In the genomic region with DNA sequence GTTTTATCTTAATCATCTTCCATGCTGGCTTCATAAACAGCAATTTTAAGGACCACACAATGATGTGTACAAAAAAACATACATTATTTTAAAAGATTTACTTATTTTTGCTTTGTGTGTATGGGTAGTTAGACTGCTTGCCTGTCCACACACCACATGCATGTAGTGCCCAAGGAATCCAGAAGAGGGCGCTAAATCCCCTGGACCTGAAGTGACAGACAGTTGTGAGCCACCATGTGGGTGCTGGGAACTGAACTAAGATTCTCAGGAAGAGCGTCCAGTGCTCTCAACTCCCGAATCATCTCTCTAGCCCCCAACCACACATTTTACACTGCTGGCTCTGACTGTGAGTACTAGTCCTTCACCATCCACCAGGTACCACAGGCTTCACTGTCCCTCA, we compare ENCODE assay signal across 25 mouse cellular contexts. TPM values are rescaled to one million over a fixed set of nuclear protein-coding genes. Genes with fewer than 3 reads are reported as not detected.
DNase-seq lines count a peak whose midpoint lies in the region; ATAC-seq and TF ChIP-seq lines count a peak whose summit lies in the region.
"Had no signal": no experiment of that assay in that cellular context is flagged by ENCODE, and none has a peak within 500 bp of the region (broad histone marks: within the 10 kb centered on the region; RNA-seq: fewer than 3 reads in every experiment).

No protein-coding gene starts in this region.

- no peaks in the 10 kb centered on the region for H3K9me3 ChIP-seq in forebrain, embryonic 11.5 days (ENCODE audit: control insufficient read depth, low read length)
- H3K9me3 ChIP-seq in forebrain, embryonic 12.5 days = no peaks in the 10 kb centered on the region
- H3K9me3 ChIP-seq in liver, embryonic 14.5 days (ENCODE audit: control insufficient read depth, low read length) = no peaks in the 10 kb centered on the region
- no peaks in the 10 kb centered on the region for H3K9me3 ChIP-seq in liver, embryonic 12.5 days (replicated peaks)
- H3K9me3 ChIP-seq in CH12.LX (replicated peaks; ENCODE audit: low read length) = no peaks in the 10 kb centered on the region
- H3K9me3 ChIP-seq: embryonic facial prominence, embryonic 15.5 days; forebrain, embryonic 10.5 days; heart, embryonic 13.5 days; hindbrain, embryonic 15.5 days; limb, embryonic 15.5 days; neural tube, embryonic 12.5 days had no signal

- no peak overlapping the region for H3K27ac ChIP-seq in forebrain, embryonic 11.5 days (ENCODE audit: low read depth, low read length)
- no peak overlapping the region for H3K27ac ChIP-seq in forebrain, embryonic 12.5 days
- no peak overlapping the region for H3K27ac ChIP-seq in liver, embryonic 14.5 days
- H3K27ac ChIP-seq in liver, embryonic 12.5 days = no peak overlapping the region
- no peak overlapping the region for H3K27ac ChIP-seq in CH12.LX (ENCODE audit: insufficient read depth, low read depth)
- H3K27ac ChIP-seq: embryonic facial prominence, embryonic 15.5 days; forebrain, embryonic 10.5 days; heart, embryonic 13.5 days; hindbrain, embryonic 15.5 days; limb, embryonic 15.5 days; neural tube, embryonic 12.5 days had no signal

- no peaks in the 10 kb centered on the region for H3K27me3 ChIP-seq in forebrain, embryonic 11.5 days (ENCODE audit: control insufficient read depth, insufficient read depth, low read length)
- no peaks in the 10 kb centered on the region for H3K27me3 ChIP-seq in forebrain, embryonic 12.5 days
- H3K27me3 ChIP-seq in liver, embryonic 14.5 days (ENCODE audit: control insufficient read depth, insufficient read depth, low read length) = no peaks in the 10 kb centered on the region
- no peaks in the 10 kb centered on the region for H3K27me3 ChIP-seq in liver, embryonic 12.5 days (replicated peaks)
- no peaks in the 10 kb centered on the region for H3K27me3 ChIP-seq in CH12.LX (replicated peaks)
- H3K27me3 ChIP-seq: embryonic facial prominence, embryonic 15.5 days; heart, embryonic 13.5 days; limb, embryonic 15.5 days; neural tube, embryonic 12.5 days had no signal

- TF ChIP-seq EP300 in liver, embryonic 14.5 days (IDR thresholded peaks at IDR 0.05; ENCODE audit: low read depth) = no peak
- TF ChIP-seq EP300 in CH12.LX (IDR thresholded peaks at IDR 0.05; ENCODE audit: low read length) = no peak

- TF ChIP-seq RAD21 in CH12.LX (IDR thresholded peaks at IDR 0.05; ENCODE audit: low read depth, low read length) = no peak

- TF ChIP-seq CTCF in liver, embryonic 14.5 days (IDR thresholded peaks at IDR 0.05; ENCODE audit: low read depth) = peak; percentile 47
- 0 out of 4 replicates have a peak, but pooled peaks have one; percentile 1 to 23 for TF ChIP-seq CTCF in CH12.LX (conservative IDR thresholded peaks at IDR 0.05 in 1 of 2, IDR thresholded peaks at IDR 0.05 in 1 of 2; ENCODE audit: low read depth in 2 of 2, low read length in 2 of 2)

- ATAC-seq in forebrain, embryonic 11.5 days (replicated peaks; ENCODE audit: low FRiP score) = no peak
- no peak for ATAC-seq in forebrain, embryonic 12.5 days (ENCODE audit: low FRiP score)
- no peak for ATAC-seq in liver, embryonic 14.5 days (ENCODE audit: insufficient read depth)
- ATAC-seq in liver, embryonic 12.5 days = no peak
- ATAC-seq: intestine, postnatal 0 days had no signal

- no peak overlapping the region for H3K9ac ChIP-seq in forebrain, embryonic 11.5 days (ENCODE audit: low read length)
- H3K9ac ChIP-seq in forebrain, embryonic 12.5 days = no peak overlapping the region
- H3K9ac ChIP-seq in liver, embryonic 14.5 days (replicated peaks) = no peak overlapping the region
- H3K9ac ChIP-seq in liver, embryonic 12.5 days = no peak overlapping the region
- no peak overlapping the region for H3K9ac ChIP-seq in CH12.LX (ENCODE audit: insufficient read depth, low read depth)
- H3K9ac ChIP-seq: embryonic facial prominence, embryonic 15.5 days; heart, embryonic 13.5 days; hindbrain, embryonic 15.5 days; limb, embryonic 15.5 days; neural tube, embryonic 12.5 days had no signal

- TF ChIP-seq POLR2A in CH12.LX (IDR thresholded peaks at IDR 0.05; ENCODE audit: low read depth, low read length) = no peak

- H3K4me3 ChIP-seq in forebrain, embryonic 11.5 days (ENCODE audit: low read depth, low read length) = no peak overlapping the region
- no peak overlapping the region for H3K4me3 ChIP-seq in forebrain, embryonic 12.5 days (replicated peaks)
- no peak overlapping the region for H3K4me3 ChIP-seq in liver, embryonic 14.5 days (ENCODE audit: insufficient read depth in 1 of 2, low read depth in 2 of 2, low read length in 2 of 2)
- no peak overlapping the region for H3K4me3 ChIP-seq in liver, embryonic 12.5 days
- no peak overlapping the region for H3K4me3 ChIP-seq in CH12.LX (replicated peaks in 1 of 3; ENCODE audit: low read depth in 2 of 3, low read length in 2 of 3, poor library complexity in 1 of 3)
- H3K4me3 ChIP-seq: embryonic facial prominence, embryonic 15.5 days; forebrain, embryonic 10.5 days; heart, embryonic 13.5 days; hindbrain, embryonic 15.5 days; limb, embryonic 15.5 days; neural tube, embryonic 12.5 days had no signal

- intact Hi-C loops in left cerebral cortex, postnatal 36 days (cut with DNase I) = no loop called here

- H3K4me2 ChIP-seq in forebrain, embryonic 11.5 days (ENCODE audit: low read depth, low read length, severe bottlenecking) = no peak overlapping the region
- H3K4me2 ChIP-seq in forebrain, embryonic 12.5 days = no peak overlapping the region
- no peak overlapping the region for H3K4me2 ChIP-seq in liver, embryonic 14.5 days (ENCODE audit: low read depth)
- H3K4me2 ChIP-seq in liver, embryonic 12.5 days = no peak overlapping the region
- no peak overlapping the region for H3K4me2 ChIP-seq in CH12.LX (ENCODE audit: insufficient read depth, low read depth, poor library complexity, severe bottlenecking)
- H3K4me2 ChIP-seq: embryonic facial prominence, embryonic 15.5 days; heart, embryonic 13.5 days; hindbrain, embryonic 15.5 days; limb, embryonic 15.5 days; neural tube, embryonic 12.5 days had no signal

- no peaks in the 10 kb centered on the region for H3K36me3 ChIP-seq in forebrain, embryonic 11.5 days (ENCODE audit: control insufficient read depth, insufficient read depth, low read length)
- H3K36me3 ChIP-seq in forebrain, embryonic 12.5 days (replicated peaks) = no peaks in the 10 kb centered on the region
- H3K36me3 ChIP-seq in liver, embryonic 14.5 days (replicated peaks; ENCODE audit: control insufficient read depth, insufficient read depth, low read depth) = no peaks in the 10 kb centered on the region
- no peaks in the 10 kb centered on the region for H3K36me3 ChIP-seq in liver, embryonic 12.5 days
- H3K36me3 ChIP-seq in CH12.LX (replicated peaks in 1 of 2; ENCODE audit: control insufficient read depth in 1 of 2, insufficient read depth in 1 of 2, low read length in 1 of 2) = no peaks in the 10 kb centered on the region
- H3K36me3 ChIP-seq: embryonic facial prominence, embryonic 15.5 days; forebrain, embryonic 10.5 days; heart, embryonic 13.5 days; hindbrain, embryonic 15.5 days; limb, embryonic 15.5 days; neural tube, embryonic 12.5 days had no signal

- dilution Hi-C loops in CH12.LX (cut with MboI; ENCODE audit: extremely low pct_ligation_motif_present, extremely low pct_unique_long_range_greater_than_20kb, low sequenced_read_pairs) = no loop called here

- in situ Hi-C loops in CH12.LX (cut with MboI; ENCODE audit: low pct_ligation_motif_present, low pct_unique_long_range_greater_than_20kb, low sequenced_read_pairs) = no loop called here

- peak; percentile 50 for DNase-seq in forebrain, embryonic 11.5 days (ENCODE audit: low spot score)
- DNase-seq in liver, embryonic 14.5 days (ENCODE audit: low read depth in 3 of 3, low spot score in 3 of 3) = no peak
- DNase-seq in CH12.LX (ENCODE audit: extremely low read depth) (no peak), R1 (ENCODE audit: low read depth, low spot score) (peak; percentile 54), MN1 (ENCODE audit: low spot score) (no peak)
- DNase-seq in left cerebral cortex, postnatal 36 days (ENCODE audit: low spot score in 2 of 2) = no peak
- DNase-seq: adrenal gland, postnatal 10 days; cerebellum, adult 8-10 months; embryo, embryonic 11 days; heart, postnatal 36 days; kidney, postnatal 4 days; thymus, postnatal 14 days had no signal

- no peaks in the 10 kb centered on the region for H3K4me1 ChIP-seq in forebrain, embryonic 11.5 days (replicated peaks; ENCODE audit: control insufficient read depth, insufficient read depth, low read length)
- H3K4me1 ChIP-seq in forebrain, embryonic 12.5 days = no peaks in the 10 kb centered on the region
- H3K4me1 ChIP-seq in liver, embryonic 14.5 days (replicated peaks; ENCODE audit: control insufficient read depth in 2 of 2, insufficient read depth in 2 of 2, low read length in 1 of 2) = no peaks in the 10 kb centered on the region
- no peaks in the 10 kb centered on the region for H3K4me1 ChIP-seq in liver, embryonic 12.5 days
- H3K4me1 ChIP-seq in CH12.LX (ENCODE audit: control insufficient read depth in 1 of 2, insufficient read depth in 2 of 2) = no peaks in the 10 kb centered on the region
- H3K4me1 ChIP-seq: embryonic facial prominence, embryonic 15.5 days; forebrain, embryonic 10.5 days; heart, embryonic 13.5 days; hindbrain, embryonic 15.5 days; limb, embryonic 15.5 days; neural tube, embryonic 12.5 days had no signal

- H3K79me2 ChIP-seq in CH12.LX (replicated peaks; ENCODE audit: control insufficient read depth, extremely low read depth, insufficient read depth, poor library complexity, severe bottlenecking) = no peaks in the 10 kb centered on the region

- 76% methylated on average over 3 of the region's 3 CpGs for WGBS in forebrain, embryonic 11.5 days
- WGBS in forebrain, embryonic 12.5 days = 82% methylated on average over 3 of the region's 3 CpGs
- WGBS in liver, embryonic 14.5 days (ENCODE audit: insufficient replicate concordance) = 50% methylated on average over 3 of the region's 3 CpGs
- WGBS in liver, embryonic 12.5 days (ENCODE audit: insufficient replicate concordance) = 55% methylated on average over 3 of the region's 3 CpGs

RNA-seq across cellular contexts. Expression of a gene that starts 28.5 kb away (rescaled TPM):
- polyA plus RNA-seq in forebrain, embryonic 11.5 days (2014; fragmentation: Nextera tagmentation; extraction: Ambion mirVana) = 9.9 and 10.4 TPM in 2 replicates
- polyA plus RNA-seq in forebrain, embryonic 12.5 days (2016; fragmentation: Nextera tagmentation; extraction: Ambion mirVana) = 13.3 and 13.8 TPM in 2 replicates
- polyA plus RNA-seq in liver, embryonic 14.5 days (2012; rRNA removed) = 2.9 and 3.3 TPM in 2 replicates
- polyA plus RNA-seq in liver, embryonic 14.5 days (2014; fragmentation: Nextera tagmentation; extraction: Ambion mirVana) = 3.5 and 4.1 TPM in 2 replicates
- polyA plus RNA-seq in liver, embryonic 12.5 days (2016; fragmentation: Nextera tagmentation; extraction: Ambion mirVana) = 5.9 TPM in 2 replicates
- total RNA-seq in CH12.LX (2012; rRNA removed) = 4.6 and 5.8 TPM in 2 replicates
- 7.2 and 7.9 TPM in 2 replicates for total RNA-seq in CH12.LX (2014; rRNA removed)
- polyA plus RNA-seq in CH12.LX (2012; ENCODE audit: insufficient read length, low read depth) = 7.2 and 7.3 TPM in 2 replicates
- total RNA-seq in left cerebral cortex, postnatal 36 days (2021) = 10 to 100 TPM in 1 of 2 experiments, 1 to 10 TPM in 1; 8.3 to 10.3 TPM

RNA-seq across cellular contexts. Expression of a gene that starts 28.9 kb away (rescaled TPM):
- polyA plus RNA-seq in forebrain, embryonic 11.5 days (2014; fragmentation: Nextera tagmentation; extraction: Ambion mirVana) = 31.5 and 34.7 TPM in 2 replicates
- 29.4 and 31.2 TPM in 2 replicates for polyA plus RNA-seq in forebrain, embryonic 12.5 days (2016; fragmentation: Nextera tagmentation; extraction: Ambion mirVana)
- polyA plus RNA-seq in liver, embryonic 14.5 days (2012; rRNA removed) = 3.3 and 4.1 TPM in 2 replicates
- 2.5 and 3.8 TPM in 2 replicates for polyA plus RNA-seq in liver, embryonic 14.5 days (2014; fragmentation: Nextera tagmentation; extraction: Ambion mirVana)
- polyA plus RNA-seq in liver, embryonic 12.5 days (2016; fragmentation: Nextera tagmentation; extraction: Ambion mirVana) = 7.7 and 8.8 TPM in 2 replicates
- total RNA-seq in CH12.LX (2012; rRNA removed) (3.3 and 3.9 TPM in 2 replicates), CH12.LX (2014; rRNA removed) (2.2 and 2.9 TPM in 2 replicates)
- 16.2 and 22.2 TPM in 2 replicates for polyA plus RNA-seq in CH12.LX (2012; ENCODE audit: insufficient read length, low read depth)
- 10 to 100 TPM; 18.1 to 27.7 TPM for total RNA-seq in left cerebral cortex, postnatal 36 days (2021)

RNA-seq across cellular contexts. Expression of a gene that starts 53.8 kb away (rescaled TPM):
- not detected in 2 replicates for polyA plus RNA-seq in forebrain, embryonic 11.5 days (2014; fragmentation: Nextera tagmentation; extraction: Ambion mirVana)
- not detected in 2 replicates for polyA plus RNA-seq in forebrain, embryonic 12.5 days (2016; fragmentation: Nextera tagmentation; extraction: Ambion mirVana)
- polyA plus RNA-seq in liver, embryonic 14.5 days (2012; rRNA removed) = not detected in 2 replicates
- polyA plus RNA-seq in liver, embryonic 14.5 days (2014; fragmentation: Nextera tagmentation; extraction: Ambion mirVana) = not detected in 2 replicates
- polyA plus RNA-seq in liver, embryonic 12.5 days (2016; fragmentation: Nextera tagmentation; extraction: Ambion mirVana) = not detected in 2 replicates
- total RNA-seq in CH12.LX (2012; rRNA removed) = not detected in 2 replicates
- total RNA-seq in CH12.LX (2014; rRNA removed) = not detected in 2 replicates
- not detected in 2 replicates for polyA plus RNA-seq in CH12.LX (2012; ENCODE audit: insufficient read length, low read depth)
- total RNA-seq in left cerebral cortex, postnatal 36 days (2021) = not detected
- total RNA-seq: adrenal gland, postnatal 10 days; heart, postnatal 36 days; left cerebral cortex, postnatal 14 days; monocyte, adult 5-6 weeks had no signal
- polyA plus RNA-seq: forebrain, embryonic 10.5 days; heart, embryonic 13.5 days; hindbrain, embryonic 15.5 days; intestine, postnatal 0 days; lung, embryonic 16.5 days; stomach, embryonic 14.5 days had no signal

Comparison
In these comparisons a context has a peak if more than half of its experiments do, and no peak if none do; other contexts are left out.
1. DNase-seq: peak in forebrain, embryonic 11.5 days (single experiment) and R1 (single experiment); none in liver, embryonic 14.5 days (0 of 3), CH12.LX (single experiment), MN1 (single experiment) and left cerebral cortex, postnatal 36 days (0 of 2).